Mouse (Mus musculus): ENCODE data around the gene Fyb2. TPM values are rescaled to one million over a fixed set of nuclear protein-coding genes. Genes with fewer than 3 reads are reported as not detected.

The Fyb2 gene
- polyA plus RNA-seq, 1 experiment: 0.05 TPM

DNA sequence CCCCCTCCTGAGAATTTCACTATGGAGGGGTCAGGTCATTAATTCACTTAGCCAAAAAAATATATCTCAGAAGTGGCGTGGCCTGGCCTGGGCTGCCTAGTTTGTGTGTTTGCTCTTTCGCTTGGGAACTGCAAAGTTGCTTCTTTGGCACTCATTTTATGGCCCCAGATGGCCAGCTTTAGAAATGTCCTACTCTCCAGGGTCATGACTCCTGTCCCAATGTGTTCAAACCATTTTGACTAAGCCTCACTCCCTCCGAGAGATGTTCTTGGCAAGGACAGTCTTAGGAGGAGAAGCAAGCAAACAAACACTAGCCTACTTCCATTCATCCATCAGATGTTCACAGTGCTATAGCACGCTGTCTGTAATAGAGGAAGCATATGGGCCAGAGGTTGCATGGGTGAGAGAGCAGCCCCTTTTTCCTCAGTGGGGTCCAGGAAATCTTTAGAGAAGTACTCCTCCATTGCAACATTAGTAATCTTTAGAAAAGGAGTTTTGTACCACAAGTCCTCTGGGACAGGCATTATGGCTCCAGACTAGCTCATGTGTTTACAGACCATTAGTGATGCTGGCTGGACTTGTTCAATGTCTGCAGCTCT, 38.1 kb downstream of the Fyb2 start:
- no peak for TF ChIP-seq POLR2A (IDR thresholded peaks at IDR 0.05; ENCODE audit: low read depth, low read length)
- TF ChIP-seq CTCF (IDR thresholded peaks at IDR 0.05; ENCODE audit: extremely low read depth, insufficient read depth, insufficient read length, insufficient replicate concordance): no peak
- no peak for DNase-seq (ENCODE audit: low read depth in 1 of 2, low spot score in 2 of 2)
- WGBS: 58% methylated on average over 4 of the region's 4 CpGs

DNA sequence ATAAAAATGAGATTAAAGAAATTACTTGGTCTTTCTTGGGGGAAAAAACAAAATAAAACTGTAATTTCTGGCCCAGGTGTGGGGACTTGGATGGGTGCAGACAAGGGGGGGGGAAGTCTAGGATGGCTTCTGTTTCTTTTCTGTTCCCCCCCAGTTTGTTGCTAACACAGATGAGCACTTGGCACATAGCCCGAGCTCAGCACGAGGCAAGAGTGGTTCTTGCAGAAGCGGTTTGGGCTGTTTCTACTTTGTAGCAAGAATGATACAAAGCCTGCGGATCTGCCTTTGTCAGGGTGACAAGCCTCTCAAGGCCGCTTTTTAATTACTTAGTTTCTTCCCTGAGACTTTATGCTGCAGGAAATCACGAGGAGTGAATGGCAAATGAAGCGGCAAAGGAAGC, 43.4 kb downstream of the Fyb2 start:
- no peak for DNase-seq (ENCODE audit: low read depth in 1 of 2, low spot score in 2 of 2)

More for the DNA sequence above, 38.1 kb downstream of the Fyb2 start:
- H3K27ac ChIP-seq (ENCODE audit: insufficient read depth, low read length): no peak overlapping the region
- no peaks in the 10 kb centered on the region for H3K27me3 ChIP-seq (ENCODE audit: control insufficient read depth, insufficient read depth, low read length)
- no peaks in the 10 kb centered on the region for H3K36me3 ChIP-seq (ENCODE audit: control insufficient read depth, insufficient read depth, low read length)
- no peak overlapping the region for H3K4me3 ChIP-seq (ENCODE audit: extremely low read depth, insufficient read depth, insufficient read length)
- no peaks in the 10 kb centered on the region for H3K4me1 ChIP-seq (ENCODE audit: control insufficient read depth, insufficient read depth, insufficient read length)

DNA sequence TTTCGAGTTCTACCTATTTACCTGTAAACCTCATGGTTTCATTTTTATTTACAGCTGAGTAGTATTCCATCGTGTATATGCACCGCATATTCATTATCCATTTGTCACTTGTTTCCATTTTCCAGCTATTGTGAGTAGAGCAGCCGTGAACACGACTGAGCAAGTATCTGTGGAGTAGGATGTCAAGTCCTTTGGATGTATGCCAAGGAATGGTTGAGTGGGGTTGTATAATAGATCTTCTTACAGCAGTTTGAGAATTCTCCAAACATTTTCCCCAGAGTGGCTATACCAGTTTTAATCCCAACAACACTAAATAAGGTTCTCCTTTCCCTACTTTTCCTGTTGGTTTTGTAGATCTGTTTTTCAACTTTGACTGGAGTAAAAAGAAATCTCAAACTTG, 48.2 kb downstream of the Fyb2 start:
- TF ChIP-seq POLR2A (IDR thresholded peaks at IDR 0.05; ENCODE audit: low read depth, low read length) (no peak), CTCF (IDR thresholded peaks at IDR 0.05; ENCODE audit: extremely low read depth, insufficient read depth, insufficient read length, insufficient replicate concordance) (no peak)
- 84% methylated on average over 5 of the region's 5 CpGs for WGBS
- Histone ChIP-seq H3K36me3 (ENCODE audit: control insufficient read depth, insufficient read depth, low read length) (no peaks in the 10 kb centered on the region), H3K27ac (ENCODE audit: insufficient read depth, low read length) (no peak overlapping the region), H3K27me3 (ENCODE audit: control insufficient read depth, insufficient read depth, low read length) (no peaks in the 10 kb centered on the region), H3K4me1 (ENCODE audit: control insufficient read depth, insufficient read depth, insufficient read length) (no peaks in the 10 kb centered on the region), H3K4me3 (ENCODE audit: extremely low read depth, insufficient read depth, insufficient read length) (no peak overlapping the region)
- DNase-seq (ENCODE audit: low read depth in 1 of 2, low spot score in 2 of 2): no peak

More for the DNA sequence above, 43.4 kb downstream of the Fyb2 start:
- Histone ChIP-seq H3K36me3 (ENCODE audit: control insufficient read depth, insufficient read depth, low read length) (no peaks in the 10 kb centered on the region), H3K27me3 (ENCODE audit: control insufficient read depth, insufficient read depth, low read length) (no peaks in the 10 kb centered on the region), H3K4me1 (ENCODE audit: control insufficient read depth, insufficient read depth, insufficient read length) (no peaks in the 10 kb centered on the region), H3K27ac (ENCODE audit: insufficient read depth, low read length) (no peak overlapping the region), H3K4me3 (ENCODE audit: extremely low read depth, insufficient read depth, insufficient read length) (no peak overlapping the region)
- WGBS: 72% methylated on average over 7 of the region's 7 CpGs
- TF ChIP-seq CTCF (IDR thresholded peaks at IDR 0.05; ENCODE audit: extremely low read depth, insufficient read depth, insufficient read length, insufficient replicate concordance) (no peak), POLR2A (IDR thresholded peaks at IDR 0.05; ENCODE audit: low read depth, low read length) (no peak)

DNA sequence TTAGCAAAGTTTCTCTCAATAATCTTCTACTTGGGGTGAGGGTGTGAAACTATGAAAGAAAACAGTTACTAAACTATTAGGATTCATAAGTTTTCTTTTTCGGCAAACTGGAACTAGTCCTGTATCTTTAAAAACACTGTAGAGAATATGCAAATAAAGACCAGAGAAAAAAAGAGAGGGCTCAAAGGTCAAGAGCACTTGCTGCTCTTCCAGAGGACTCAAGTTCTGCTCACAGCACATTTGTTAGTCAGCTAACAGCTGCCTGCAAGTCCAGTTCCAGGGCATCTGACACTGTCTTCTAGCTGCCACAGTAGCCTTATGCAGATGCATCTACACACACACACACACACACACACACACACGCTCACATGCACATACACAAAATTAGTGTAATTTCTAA, 59.4 kb downstream of the Fyb2 start:
- WGBS: 92% methylated on average over 2 of the region's 2 CpGs
- no peak for TF ChIP-seq POLR2A (IDR thresholded peaks at IDR 0.05; ENCODE audit: low read depth, low read length)
- TF ChIP-seq CTCF (IDR thresholded peaks at IDR 0.05; ENCODE audit: extremely low read depth, insufficient read depth, insufficient read length, insufficient replicate concordance): no peak

DNA sequence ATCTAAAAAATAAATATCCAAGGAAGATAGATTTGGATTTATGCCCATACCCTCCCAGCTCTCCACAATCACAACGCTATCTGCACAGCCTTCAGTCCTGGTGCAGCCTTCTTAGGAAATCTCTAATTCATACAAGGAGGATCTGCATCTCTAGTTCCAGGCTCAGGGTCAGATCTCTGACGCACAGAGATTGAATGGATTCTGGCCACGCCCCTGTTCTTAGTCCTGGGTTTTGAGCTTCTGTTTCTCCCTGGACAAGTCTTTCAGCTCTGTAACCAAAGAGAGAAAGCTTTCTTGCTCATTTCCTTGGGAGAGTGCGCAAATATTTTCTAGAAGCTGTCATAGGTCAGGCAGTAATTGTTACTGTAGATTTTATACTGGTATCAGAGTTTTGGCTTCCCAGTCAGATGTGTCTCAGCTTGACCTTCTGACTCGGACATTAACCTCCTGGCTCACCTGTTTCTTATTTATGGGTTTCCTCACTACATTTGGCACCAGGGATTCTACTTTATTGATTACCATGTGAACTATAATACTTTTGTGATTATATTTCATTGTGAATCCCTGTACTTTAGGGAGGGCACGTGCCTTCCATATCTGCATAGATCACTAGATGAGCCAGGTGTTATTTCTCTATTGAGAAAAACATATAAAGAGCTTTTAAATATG, 62.0 kb downstream of the Fyb2 start:
- Histone ChIP-seq H3K36me3 (ENCODE audit: control insufficient read depth, insufficient read depth, low read length) (no peaks in the 10 kb centered on the region), H3K27ac (ENCODE audit: insufficient read depth, low read length) (no peak overlapping the region), H3K4me1 (ENCODE audit: control insufficient read depth, insufficient read depth, insufficient read length) (no peaks in the 10 kb centered on the region), H3K4me3 (ENCODE audit: extremely low read depth, insufficient read depth, insufficient read length) (no peak overlapping the region), H3K27me3 (ENCODE audit: control insufficient read depth, insufficient read depth, low read length) (no peaks in the 10 kb centered on the region; the same call in 1 of the 2 replicates)
- WGBS: 91% methylated on average over 6 of the region's 6 CpGs
- TF ChIP-seq POLR2A (IDR thresholded peaks at IDR 0.05; ENCODE audit: low read depth, low read length): no peak
- no peak for TF ChIP-seq CTCF (IDR thresholded peaks at IDR 0.05; ENCODE audit: extremely low read depth, insufficient read depth, insufficient read length, insufficient replicate concordance)
- DNase-seq (ENCODE audit: low read depth in 1 of 2, low spot score in 2 of 2): no peak

More for the DNA sequence above, 59.4 kb downstream of the Fyb2 start:
- H3K27me3 ChIP-seq (ENCODE audit: control insufficient read depth, insufficient read depth, low read length): no peaks in the 10 kb centered on the region; the same call in 1 of the 2 replicates
- no peaks in the 10 kb centered on the region for H3K36me3 ChIP-seq (ENCODE audit: control insufficient read depth, insufficient read depth, low read length)
- no peak for DNase-seq (ENCODE audit: low read depth in 1 of 2, low spot score in 2 of 2)
- H3K4me3 ChIP-seq (ENCODE audit: extremely low read depth, insufficient read depth, insufficient read length): no peak overlapping the region
- H3K27ac ChIP-seq (ENCODE audit: insufficient read depth, low read length): no peak overlapping the region
- H3K4me1 ChIP-seq (ENCODE audit: control insufficient read depth, insufficient read depth, insufficient read length): no peaks in the 10 kb centered on the region

DNA sequence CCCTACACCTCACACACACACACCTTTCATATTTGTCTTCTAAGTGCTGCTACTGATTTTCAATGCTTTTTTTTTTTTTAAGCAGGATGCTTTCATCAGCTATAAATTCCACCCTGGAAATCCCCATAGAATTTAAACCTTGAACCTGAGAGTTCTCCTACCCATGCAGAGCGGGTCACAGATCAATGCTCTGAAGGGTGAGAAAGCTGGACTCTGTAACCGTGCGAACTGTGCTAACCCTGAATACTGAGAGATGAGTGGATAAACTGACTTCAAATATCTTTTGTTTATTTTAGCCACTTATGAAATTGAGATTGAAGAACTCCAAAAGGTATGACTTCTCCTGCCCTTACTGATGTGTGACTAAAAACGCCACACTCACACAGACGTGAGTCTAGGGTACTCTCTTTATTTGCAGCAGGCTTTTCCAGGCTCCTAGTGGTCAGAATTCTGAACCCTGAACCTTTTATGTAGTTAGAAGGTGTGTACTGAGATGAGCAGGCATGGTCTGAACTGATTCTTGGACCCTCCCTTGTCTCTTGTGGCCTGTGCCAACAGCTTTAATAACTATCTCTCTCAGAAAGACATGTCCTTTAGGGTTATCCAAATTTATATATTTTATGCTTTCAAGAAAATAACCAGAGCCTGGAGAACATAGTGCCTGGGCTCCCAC, 72.8 kb downstream of the Fyb2 start:
- H3K4me1 ChIP-seq (ENCODE audit: control insufficient read depth, insufficient read depth, insufficient read length): no peaks in the 10 kb centered on the region
- H3K36me3 ChIP-seq (ENCODE audit: control insufficient read depth, insufficient read depth, low read length): no peaks in the 10 kb centered on the region
- H3K27me3 ChIP-seq (ENCODE audit: control insufficient read depth, insufficient read depth, low read length): no peaks in the 10 kb centered on the region; the same call in 1 of the 2 replicates
- no peak overlapping the region for H3K4me3 ChIP-seq (ENCODE audit: extremely low read depth, insufficient read depth, insufficient read length)
- H3K27ac ChIP-seq (ENCODE audit: insufficient read depth, low read length): no peak overlapping the region
- TF ChIP-seq CTCF (IDR thresholded peaks at IDR 0.05; ENCODE audit: extremely low read depth, insufficient read depth, insufficient read length, insufficient replicate concordance): no peak
- TF ChIP-seq POLR2A (IDR thresholded peaks at IDR 0.05; ENCODE audit: low read depth, low read length): no peak
- no peak for DNase-seq (ENCODE audit: low read depth in 1 of 2, low spot score in 2 of 2)
- WGBS: 87% methylated on average over 5 of the region's 5 CpGs
